ENCODE assay signal across 8 mouse cellular contexts in genomic region chr6:140517188-140517587, GRCm38 (mm10).
DNase-seq lines count a peak whose midpoint lies in the region; ATAC-seq lines count a peak whose summit lies in the region.

No protein-coding gene starts in this region.

- no peak overlapping the region for H3K4me3 ChIP-seq in hindbrain, embryonic 11.5 days (ENCODE audit: low read depth, low read length)
- no peak overlapping the region for H3K4me3 ChIP-seq in hindbrain, embryonic 16.5 days (ENCODE audit: low read length)

- H3K27ac ChIP-seq in hindbrain, embryonic 11.5 days (ENCODE audit: low read depth, low read length): no peak overlapping the region
- H3K27ac ChIP-seq in hindbrain, embryonic 16.5 days (ENCODE audit: low read depth, low read length): no peak overlapping the region

- ATAC-seq in hindbrain, embryonic 11.5 days (ENCODE audit: low FRiP score): no peak
- no peak for ATAC-seq in hindbrain, embryonic 16.5 days
- peak; percentile 38 for ATAC-seq in CD4-positive, CD25-positive, alpha-beta regulatory T cell, adult 4 months

- H3K27me3 ChIP-seq in hindbrain, embryonic 11.5 days (ENCODE audit: control insufficient read depth, insufficient read depth, low read length): no peaks in the 10 kb centered on the region
- H3K27me3 ChIP-seq in hindbrain, embryonic 16.5 days (replicated peaks; ENCODE audit: control insufficient read depth, insufficient read depth, low read length): no peaks in the 10 kb centered on the region
- no peaks in the 10 kb centered on the region for H3K27me3 ChIP-seq in splenic B cell, adult 2 months (ENCODE audit: control insufficient read depth, insufficient read depth, low read length, poor library complexity, severe bottlenecking)

- H3K9ac ChIP-seq in hindbrain, embryonic 11.5 days (ENCODE audit: low read depth, low read length): no peak overlapping the region
- no peak overlapping the region for H3K9ac ChIP-seq in hindbrain, embryonic 16.5 days (ENCODE audit: low read depth, low read length)

- no peaks in the 10 kb centered on the region for H3K36me3 ChIP-seq in hindbrain, embryonic 11.5 days (ENCODE audit: control insufficient read depth, insufficient read depth, low read length)
- H3K36me3 ChIP-seq in hindbrain, embryonic 16.5 days (ENCODE audit: control insufficient read depth, insufficient read depth, low read length): no peaks in the 10 kb centered on the region
- H3K36me3 ChIP-seq in splenic B cell, adult 2 months (ENCODE audit: control insufficient read depth, insufficient read depth, low read length, poor library complexity, severe bottlenecking): no peaks in the 10 kb centered on the region

- 61% methylated on average over 1 of the region's 1 CpGs for WGBS in hindbrain, embryonic 11.5 days
- WGBS in hindbrain, embryonic 16.5 days: 75% methylated on average over 1 of the region's 1 CpGs

- H3K4me1 ChIP-seq in hindbrain, embryonic 11.5 days (replicated peaks; ENCODE audit: control insufficient read depth, insufficient read depth, low read length): peaks cover 6% of the 10 kb centered on the region
- H3K4me1 ChIP-seq in hindbrain, embryonic 16.5 days (ENCODE audit: control insufficient read depth, insufficient read depth, low read depth, low read length): peaks cover 20% of the 10 kb centered on the region

- intact Hi-C loops in left cerebral cortex, postnatal 25 days (cut with DNase I): no loop called here

- H3K9me3 ChIP-seq in hindbrain, embryonic 11.5 days (ENCODE audit: control insufficient read depth, low read length): no peaks in the 10 kb centered on the region
- H3K9me3 ChIP-seq in hindbrain, embryonic 16.5 days (ENCODE audit: control insufficient read depth, low read length): no peaks in the 10 kb centered on the region

- DNase-seq in hindbrain, embryonic 11.5 days (ENCODE audit: low spot score): peak; percentile 49
- peak; percentile 56 for DNase-seq in adrenal gland, postnatal 14 days
- DNase-seq in kidney, postnatal 36 days: peak; percentile 33 to 76
- peak; percentile 42 for DNase-seq in splenic B cell, adult 2 months (ENCODE audit: low read depth, low spot score)
- no peak for DNase-seq in urinary bladder, postnatal 36 days (ENCODE audit: low spot score in 2 of 2)
- no peak for DNase-seq in left cerebral cortex, postnatal 25 days (ENCODE audit: low spot score in 2 of 2)

- no peak overlapping the region for H3K4me2 ChIP-seq in hindbrain, embryonic 11.5 days (replicated peaks; ENCODE audit: low read depth, low read length)
- H3K4me2 ChIP-seq in hindbrain, embryonic 16.5 days (ENCODE audit: low read length): no peak overlapping the region

Comparison
In these comparisons a context has a peak if more than half of its experiments do, and no peak if none do; other contexts are left out.
1. DNase-seq: peak in hindbrain, embryonic 11.5 days (single experiment), adrenal gland, postnatal 14 days (single experiment), kidney, postnatal 36 days (2 of 2) and splenic B cell, adult 2 months (single experiment); none in urinary bladder, postnatal 36 days (0 of 2) and left cerebral cortex, postnatal 25 days (0 of 2).